19 mouse cellular contexts compared by ENCODE assay signal in genomic region chr5:30601397-30601796, GRCm38 (mm10). TPM values are rescaled to one million over a fixed set of nuclear protein-coding genes. Genes with fewer than 3 reads are reported as not detected.
A peak's percentile ranks its signal among the peaks of the same experiment; 100 is the strongest.
DNase-seq lines count a peak whose midpoint lies in the region; ATAC-seq and TF ChIP-seq lines count a peak whose summit lies in the region.
"Had no signal": no experiment of that assay in that cellular context is flagged by ENCODE, and none has a peak within 500 bp of the region (broad histone marks: within the 10 kb centered on the region; RNA-seq: fewer than 3 reads in every experiment).

No protein-coding gene starts in this region.

- 38% methylated on average over 4 of the region's 4 CpGs for WGBS in hindbrain, postnatal 0 days
- 43% methylated on average over 4 of the region's 4 CpGs for WGBS in hindbrain, embryonic 11.5 days
- 23% methylated on average over 4 of the region's 4 CpGs for WGBS in lung, postnatal 0 days

- H3K9me3 ChIP-seq in hindbrain, postnatal 0 days (ENCODE audit: low read length): no peaks in the 10 kb centered on the region
- no peaks in the 10 kb centered on the region for H3K9me3 ChIP-seq in hindbrain, embryonic 11.5 days (ENCODE audit: control insufficient read depth, low read length)
- H3K9me3 ChIP-seq in lung, postnatal 0 days (ENCODE audit: low read length): no peaks in the 10 kb centered on the region
- H3K9me3 ChIP-seq: embryonic facial prominence, embryonic 13.5 days; forebrain, embryonic 10.5 days; limb, embryonic 12.5 days; midbrain, embryonic 12.5 days had no signal

- H3K4me1 ChIP-seq in hindbrain, postnatal 0 days (ENCODE audit: insufficient read depth, low read length): peaks cover 3% of the 10 kb centered on the region; the same call in 1 of the 2 replicates
- no peaks in the 10 kb centered on the region for H3K4me1 ChIP-seq in hindbrain, embryonic 11.5 days (replicated peaks; ENCODE audit: control insufficient read depth, insufficient read depth, low read length)
- no peaks in the 10 kb centered on the region for H3K4me1 ChIP-seq in lung, postnatal 0 days (ENCODE audit: insufficient read depth, low read depth, low read length)
- H3K4me1 ChIP-seq: embryonic facial prominence, embryonic 13.5 days; limb, embryonic 12.5 days had no signal

- ATAC-seq in hindbrain, postnatal 0 days: no peak
- ATAC-seq in hindbrain, embryonic 11.5 days (ENCODE audit: low FRiP score): no peak
- no peak for ATAC-seq in lung, postnatal 0 days
- ATAC-seq: activated CD4-positive, CD25-positive, alpha-beta regulatory T cell, adult 4 months had no signal

- peak; percentile 35 for TF ChIP-seq CTCF in hindbrain, postnatal 0 days (IDR thresholded peaks at IDR 0.05; ENCODE audit: low read depth)
- peak; percentile 41 for TF ChIP-seq CTCF in lung, postnatal 0 days (IDR thresholded peaks at IDR 0.05)

- peak; percentile 14 for DNase-seq in embryo, embryonic 10 days (ENCODE audit: low spot score)
- no peak for DNase-seq in embryo, embryonic 11 days
- no peak for DNase-seq in hindbrain, postnatal 0 days (ENCODE audit: low spot score)
- no peak for DNase-seq in hindbrain, embryonic 11.5 days (ENCODE audit: low spot score)
- DNase-seq in lung, postnatal 0 days (ENCODE audit: low spot score): no peak
- DNase-seq in lung, postnatal 36 days: no peak
- DNase-seq in retina, embryonic 14.5 days (ENCODE audit: low spot score): no peak
- DNase-seq: kidney, adult 11 months; lung, postnatal 14 days; right cerebral cortex, postnatal 25 days had no signal

- H3K36me3 ChIP-seq in hindbrain, postnatal 0 days (ENCODE audit: insufficient read depth, low read length): no peaks in the 10 kb centered on the region
- no peaks in the 10 kb centered on the region for H3K36me3 ChIP-seq in hindbrain, embryonic 11.5 days (ENCODE audit: control insufficient read depth, insufficient read depth, low read length)
- no peaks in the 10 kb centered on the region for H3K36me3 ChIP-seq in lung, postnatal 0 days (ENCODE audit: insufficient read depth, low read length)
- H3K36me3 ChIP-seq: embryonic facial prominence, embryonic 13.5 days; forebrain, embryonic 10.5 days; limb, embryonic 12.5 days; midbrain, embryonic 12.5 days had no signal

- H3K9ac ChIP-seq in hindbrain, postnatal 0 days (replicated peaks; ENCODE audit: low read length): no peak overlapping the region
- H3K9ac ChIP-seq in hindbrain, embryonic 11.5 days (ENCODE audit: low read depth, low read length): no peak overlapping the region
- no peak overlapping the region for H3K9ac ChIP-seq in lung, postnatal 0 days (replicated peaks; ENCODE audit: low read depth)
- H3K9ac ChIP-seq: embryonic facial prominence, embryonic 13.5 days; limb, embryonic 12.5 days; midbrain, embryonic 12.5 days had no signal

- H3K27ac ChIP-seq in hindbrain, postnatal 0 days: no peak overlapping the region
- no peak overlapping the region for H3K27ac ChIP-seq in hindbrain, embryonic 11.5 days (ENCODE audit: low read depth, low read length)
- H3K27ac ChIP-seq in lung, postnatal 0 days (ENCODE audit: low read length): no peak overlapping the region
- H3K27ac ChIP-seq: embryonic facial prominence, embryonic 13.5 days; forebrain, embryonic 10.5 days; left cerebral cortex, adult 2 months; limb, embryonic 12.5 days; midbrain, embryonic 12.5 days had no signal

- TF ChIP-seq EP300 in lung, postnatal 0 days (IDR thresholded peaks at IDR 0.05): no peak

- no peak overlapping the region for H3K4me3 ChIP-seq in hindbrain, postnatal 0 days (ENCODE audit: low read length)
- H3K4me3 ChIP-seq in hindbrain, embryonic 11.5 days (ENCODE audit: low read depth, low read length): no peak overlapping the region
- H3K4me3 ChIP-seq in lung, postnatal 0 days (ENCODE audit: low read depth, low read length): no peak overlapping the region
- H3K4me3 ChIP-seq: embryonic facial prominence, embryonic 13.5 days; forebrain, embryonic 10.5 days; left cerebral cortex, adult 2 months; limb, embryonic 12.5 days; midbrain, embryonic 12.5 days had no signal

- no peaks in the 10 kb centered on the region for H3K27me3 ChIP-seq in hindbrain, postnatal 0 days (ENCODE audit: insufficient read depth, low read length)
- no peaks in the 10 kb centered on the region for H3K27me3 ChIP-seq in hindbrain, embryonic 11.5 days (ENCODE audit: control insufficient read depth, insufficient read depth, low read length)
- no peaks in the 10 kb centered on the region for H3K27me3 ChIP-seq in lung, postnatal 0 days (replicated peaks; ENCODE audit: insufficient read depth, low read length)
- H3K27me3 ChIP-seq: midbrain, embryonic 12.5 days had no signal

- H3K4me2 ChIP-seq in hindbrain, postnatal 0 days (ENCODE audit: low read depth, low read length): no peak overlapping the region
- H3K4me2 ChIP-seq in hindbrain, embryonic 11.5 days (replicated peaks; ENCODE audit: low read depth, low read length): no peak overlapping the region
- H3K4me2 ChIP-seq in lung, postnatal 0 days (replicated peaks; ENCODE audit: low read depth, low read length): no peak overlapping the region
- H3K4me2 ChIP-seq: embryonic facial prominence, embryonic 13.5 days; limb, embryonic 12.5 days; midbrain, embryonic 12.5 days had no signal

RNA-seq across cellular contexts. Expression of gene Kcnk3, which starts 13.4 kb away (rescaled TPM):
- total RNA-seq in hindbrain, postnatal 0 days (2014; rRNA removed): 23.2 and 30.3 TPM in 2 replicates
- polyA plus RNA-seq in hindbrain, postnatal 0 days (2015; fragmentation: Nextera tagmentation; extraction: Ambion mirVana): 11.5 and 12.7 TPM in 2 replicates
- polyA plus RNA-seq in hindbrain, embryonic 11.5 days (2014; fragmentation: Nextera tagmentation; extraction: Ambion mirVana): 0.65 and 0.66 TPM in 2 replicates
- 28.6 and 35.7 TPM in 2 replicates for polyA plus RNA-seq in lung, postnatal 0 days (2015; fragmentation: Nextera tagmentation; extraction: Ambion mirVana)
- polyA plus RNA-seq: activated CD4-positive, CD25-positive, alpha-beta regulatory T cell, adult 4 months had no signal

RNA-seq across cellular contexts. Expression of gene Slc35f6, which starts 46.3 kb away (rescaled TPM):
- total RNA-seq in hindbrain, postnatal 0 days (2014; rRNA removed): 70.6 and 95.8 TPM in 2 replicates
- 29.6 and 31.3 TPM in 2 replicates for polyA plus RNA-seq in hindbrain, postnatal 0 days (2015; fragmentation: Nextera tagmentation; extraction: Ambion mirVana)
- polyA plus RNA-seq in hindbrain, embryonic 11.5 days (2014; fragmentation: Nextera tagmentation; extraction: Ambion mirVana): 25.2 and 28.8 TPM in 2 replicates
- polyA plus RNA-seq in lung, postnatal 0 days (2015; fragmentation: Nextera tagmentation; extraction: Ambion mirVana): 30.1 and 34.5 TPM in 2 replicates

RNA-seq across cellular contexts. Expression of gene Cib4, which starts 55.8 kb away (rescaled TPM):
- total RNA-seq in hindbrain, postnatal 0 days (2014; rRNA removed): not detected in 2 replicates
- not detected in 2 replicates for polyA plus RNA-seq in hindbrain, postnatal 0 days (2015; fragmentation: Nextera tagmentation; extraction: Ambion mirVana)
- polyA plus RNA-seq in hindbrain, embryonic 11.5 days (2014; fragmentation: Nextera tagmentation; extraction: Ambion mirVana): not detected in 2 replicates
- 0.26 TPM in 1 of 2 replicates, not detected in the other for polyA plus RNA-seq in lung, postnatal 0 days (2015; fragmentation: Nextera tagmentation; extraction: Ambion mirVana)
- total RNA-seq: hematopoietic stem cell, adult 5-6 weeks; left cerebral cortex, adult 2 months had no signal
- polyA plus RNA-seq: activated CD4-positive, CD25-positive, alpha-beta regulatory T cell, adult 4 months; brain, embryonic 14.5 days; embryonic facial prominence, embryonic 13.5 days; forebrain, embryonic 10.5 days; large intestine, adult 2 months; limb, embryonic 12.5 days; midbrain, embryonic 12.5 days had no signal
